Mouse (Mus musculus) forebrain, embryonic 14.5 days (tissue): ENCODE measurements at regions not wholly inside any gene's neighbourhood (a gene's known extent, or its start where the extent isn't known, plus 50 kb on each side); places are given as distances from the start of the nearest gene placed in this dataset.
A peak's percentile ranks its signal among the peaks of the same experiment; 100 is the strongest.

ENCODE experiments used
- ATAC-seq: fragments of 200-750 bp; cut with Nextera tagmentation; 2 replicates; pipeline ENCODE4 v1.8.0; 2017; ENCODE audit warnings: mild to moderate bottlenecking, moderate library complexity
- DNase-seq: peaks from one replicate; pipeline ENCODE4 v3.0.0-alpha.2; 2015; ENCODE audit warnings: low spot score
- H3K27ac ChIP-seq: fragments of 300-500 bp; sonication (generic); 2 replicates; pipeline ENCODE4 v1.5.1; 2014; ENCODE audit warnings: low read depth, mild to moderate bottlenecking, control low read depth, low read length, moderate library complexity
- H3K27me3 ChIP-seq: fragments of 300-500 bp; sonication (generic); replicated peaks from 2 replicates; pipeline ENCODE4 v1.6.1; 2014; ENCODE audit warnings: low read length, control low read depth, mixed read lengths; ENCODE audit not compliant: control insufficient read depth, insufficient read depth
- H3K36me3 ChIP-seq: fragments of 300-500 bp; sonication (generic); 2 replicates; pipeline ENCODE4 v1.6.1; 2014; ENCODE audit warnings: low read length, control low read depth; ENCODE audit not compliant: control insufficient read depth, insufficient read depth
- H3K4me1 ChIP-seq: fragments of 300-500 bp; sonication (generic); 2 replicates; pipeline ENCODE4 v1.6.1; 2014; ENCODE audit warnings: antibody characterized with exemption, low read length, control low read depth; ENCODE audit not compliant: control insufficient read depth, insufficient read depth
- H3K4me2 ChIP-seq: fragments of 300-500 bp; sonication (generic); 2 replicates; pipeline ENCODE4 v1.6.1; 2014; ENCODE audit warnings: mild to moderate bottlenecking, control low read depth, low read length
- H3K4me3 ChIP-seq: fragments of 300-500 bp; sonication (generic); 2 replicates; pipeline ENCODE4 v1.5.1; 2014; ENCODE audit warnings: low read depth, low read length, control low read depth
- H3K9ac ChIP-seq: fragments of 300-500 bp; sonication (generic); 2 replicates; pipeline ENCODE4 v1.6.1; 2014; ENCODE audit warnings: mild to moderate bottlenecking, low read length, control low read depth, moderate library complexity
- H3K9me3 ChIP-seq: fragments of 300-500 bp; sonication (generic); replicated peaks from 2 replicates; pipeline ENCODE4 v1.6.1; 2016; ENCODE audit warnings: low read length, control low read depth, mixed read lengths; ENCODE audit not compliant: control insufficient read depth
- WGBS: fragments of 180-500 bp; shearing (Covaris S2); extraction: QIAGEN DNeasy Blood & Tissue Kit; methylation state at CpG from one replicate; pipeline ENCODE4 v1.1.7; 2014; 5-methylcytosine and 5-hydroxymethylcytosine counted together

- ATAC-seq = no peak
These were observed 73.4 kb upstream of the Tmem18 start for GRCm38 (mm10) chr12:30510861-30511260.

GRCm38 (mm10) chr12:30483370-30483769 is 100.9 kb upstream of the Tmem18 start:
- ATAC-seq = no peak
- Histone ChIP-seq H3K36me3 (no peaks in the 10 kb centered on the region), H3K27ac (no peak overlapping the region), H3K9me3 (no peaks in the 10 kb centered on the region), H3K4me1 (no peaks in the 10 kb centered on the region), H3K27me3 (no peaks in the 10 kb centered on the region), H3K9ac (no peak overlapping the region), H3K4me2 (no peak overlapping the region), H3K4me3 (no peak overlapping the region)
- DNase-seq = peak; percentile 9
- 54% methylated on average over 5 of the region's 5 CpGs for WGBS

More at GRCm38 (mm10) chr12:30510861-30511260, 73.4 kb upstream of the Tmem18 start:
- Histone ChIP-seq H3K27me3 (no peaks in the 10 kb centered on the region), H3K9me3 (no peaks in the 10 kb centered on the region), H3K4me2 (no peak overlapping the region), H3K4me3 (no peak overlapping the region), H3K36me3 (no peaks in the 10 kb centered on the region), H3K9ac (no peak overlapping the region), H3K4me1 (no peaks in the 10 kb centered on the region), H3K27ac (no peak overlapping the region)
- 90% methylated on average over 6 of the region's 6 CpGs for WGBS
- DNase-seq = no peak

GRCm38 (mm10) chr12:30473473-30473815 is 100.3 kb upstream of the Sntg2 start:
- 76% methylated on average over 4 of the region's 4 CpGs for WGBS
- no peaks in the 10 kb centered on the region for H3K36me3 ChIP-seq
- no peaks in the 10 kb centered on the region for H3K4me1 ChIP-seq
- no peaks in the 10 kb centered on the region for H3K27me3 ChIP-seq
- ATAC-seq = no peak
- H3K4me3 ChIP-seq = no peak overlapping the region
- no peak overlapping the region for H3K4me2 ChIP-seq
- H3K9ac ChIP-seq = no peak overlapping the region
- no peaks in the 10 kb centered on the region for H3K9me3 ChIP-seq
- DNase-seq = no peak
- H3K27ac ChIP-seq = no peak overlapping the region

GRCm38 (mm10) chr12:30472743-30473472 is 99.7 kb upstream of the Sntg2 start:
- Histone ChIP-seq H3K9ac (no peak overlapping the region), H3K4me2 (no peak overlapping the region), H3K27ac (no peak overlapping the region), H3K4me1 (no peaks in the 10 kb centered on the region), H3K4me3 (no peak overlapping the region), H3K27me3 (no peaks in the 10 kb centered on the region), H3K36me3 (no peaks in the 10 kb centered on the region), H3K9me3 (no peaks in the 10 kb centered on the region)
- WGBS = 77% methylated on average over 10 of the region's 10 CpGs
- ATAC-seq = no peak
- DNase-seq = no peak

- no peaks in the 10 kb centered on the region for H3K36me3 ChIP-seq
- WGBS = 81% methylated on average over 7 of the region's 7 CpGs
- no peak overlapping the region for H3K9ac ChIP-seq
- H3K27ac ChIP-seq = no peak overlapping the region
- no peak overlapping the region for H3K4me2 ChIP-seq
- ATAC-seq (no peak), DNase-seq (no peak)
- no peak overlapping the region for H3K4me3 ChIP-seq
- no peaks in the 10 kb centered on the region for H3K27me3 ChIP-seq
- H3K9me3 ChIP-seq = no peaks in the 10 kb centered on the region
- H3K4me1 ChIP-seq = no peaks in the 10 kb centered on the region
These were observed 94.0 kb upstream of the Sntg2 start for GRCm38 (mm10) chr12:30467186-30467585.

GRCm38 (mm10) chr12:30450614-30451013 is 77.4 kb upstream of the Sntg2 start:
- Histone ChIP-seq H3K27me3 (no peaks in the 10 kb centered on the region), H3K36me3 (no peaks in the 10 kb centered on the region), H3K9ac (no peak overlapping the region), H3K9me3 (no peaks in the 10 kb centered on the region), H3K4me3 (no peak overlapping the region), H3K4me1 (no peaks in the 10 kb centered on the region), H3K4me2 (no peak overlapping the region), H3K27ac (no peak overlapping the region)
- peak; percentile 7 for DNase-seq
- no peak for ATAC-seq

- H3K4me2 ChIP-seq = no peak overlapping the region
- H3K4me1 ChIP-seq = no peaks in the 10 kb centered on the region
- no peaks in the 10 kb centered on the region for H3K9me3 ChIP-seq
- H3K4me3 ChIP-seq = no peak overlapping the region
- DNase-seq (no peak), ATAC-seq (no peak)
- no peaks in the 10 kb centered on the region for H3K36me3 ChIP-seq
- H3K9ac ChIP-seq = no peak overlapping the region
- no peaks in the 10 kb centered on the region for H3K27me3 ChIP-seq
- 75% methylated on average over 8 of the region's 8 CpGs for WGBS
- no peak overlapping the region for H3K27ac ChIP-seq
These were observed 61.7 kb upstream of the Sntg2 start for GRCm38 (mm10) chr12:30434892-30435291.

- no peaks in the 10 kb centered on the region for H3K27me3 ChIP-seq
- no peak overlapping the region for H3K27ac ChIP-seq
- WGBS = 83% methylated on average over 5 of the region's 5 CpGs
- no peak overlapping the region for H3K4me2 ChIP-seq
- no peaks in the 10 kb centered on the region for H3K36me3 ChIP-seq
- no peaks in the 10 kb centered on the region for H3K9me3 ChIP-seq
- no peak overlapping the region for H3K9ac ChIP-seq
- DNase-seq (no peak), ATAC-seq (no peak)
- H3K4me3 ChIP-seq = no peak overlapping the region
- no peaks in the 10 kb centered on the region for H3K4me1 ChIP-seq
These were observed 59.7 kb upstream of the Sntg2 start for GRCm38 (mm10) chr12:30432861-30433260.

- DNase-seq = no peak
- Histone ChIP-seq H3K4me3 (no peak overlapping the region), H3K4me2 (no peak overlapping the region), H3K4me1 (no peaks in the 10 kb centered on the region), H3K9ac (no peak overlapping the region), H3K36me3 (no peaks in the 10 kb centered on the region), H3K9me3 (no peaks in the 10 kb centered on the region), H3K27me3 (no peaks in the 10 kb centered on the region), H3K27ac (no peak overlapping the region)
- no peak for ATAC-seq
- WGBS = 87% methylated on average over 3 of the region's 3 CpGs
These were observed 57.5 kb upstream of the Sntg2 start for GRCm38 (mm10) chr12:30430641-30431040.
